In the genomic region with DNA sequence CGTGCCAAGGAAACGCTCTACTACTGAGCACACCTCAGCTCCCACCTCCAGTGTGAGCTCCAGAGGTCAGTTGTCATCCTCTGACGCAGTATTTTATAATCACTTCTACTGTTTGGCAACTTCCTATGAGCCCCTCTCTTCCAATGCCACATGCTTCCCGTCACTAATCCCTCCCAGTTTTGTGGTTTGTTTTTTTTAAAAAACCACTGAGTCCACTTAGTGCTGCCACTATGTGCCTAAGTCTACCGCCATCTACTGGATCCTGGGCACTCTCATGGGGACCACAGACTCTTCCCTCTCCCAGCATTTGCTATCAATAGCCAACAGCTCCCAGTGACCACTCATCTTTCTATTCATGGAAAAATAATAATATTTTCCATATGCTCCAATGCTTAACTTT, we compare ENCODE assay signal across 15 mouse cellular contexts. TPM values are rescaled to one million over a fixed set of nuclear protein-coding genes. Genes with fewer than 3 reads are reported as not detected.
DNase-seq lines count a peak whose midpoint lies in the region; ATAC-seq and TF ChIP-seq lines count a peak whose summit lies in the region.
"Had no signal": no experiment of that assay in that cellular context is flagged by ENCODE, and none has a peak within 500 bp of the region (broad histone marks: within the 10 kb centered on the region; RNA-seq: fewer than 3 reads in every experiment).

No protein-coding gene starts in this region.

- H3K4me1 ChIP-seq in megakaryocyte, embryonic 14.5 days: peaks cover 52% of the 10 kb centered on the region
- H3K4me1 ChIP-seq in neural tube, embryonic 15.5 days: no peaks in the 10 kb centered on the region
- H3K4me1 ChIP-seq: liver, embryonic 13.5 days had no signal

- 81% methylated on average over 5 of the region's 5 CpGs for WGBS in neural tube, embryonic 15.5 days

- intact Hi-C loops in left cerebral cortex, adult 2 months (cut with DNase I): loop anchor here (2.0 kb wide), 1 partner anchor 53 kb away; no protein-coding TSS in a partner anchor

- peak; percentile 62 to 68 for DNase-seq in cerebellum, postnatal 10 days
- no peak for DNase-seq in cerebellum, postnatal 4 days (ENCODE audit: low spot score in 2 of 2)
- DNase-seq in left cerebral cortex, adult 2 months (ENCODE audit: extremely low spot score in 1 of 2, low spot score in 2 of 2): no peak
- no peak for DNase-seq in left cerebral cortex, adult 11 months (ENCODE audit: low spot score)
- DNase-seq in R1 (ENCODE audit: low read depth, low spot score): peak; percentile 36
- no peak for DNase-seq in layer of hippocampus, postnatal 36 days
- DNase-seq: kidney, adult 11 months; liver, embryonic 13.5 days; thymus, postnatal 25 days had no signal

- no peak overlapping the region for H3K4me2 ChIP-seq in neural tube, embryonic 15.5 days
- H3K4me2 ChIP-seq: liver, embryonic 13.5 days had no signal

- no peaks in the 10 kb centered on the region for H3K9me3 ChIP-seq in megakaryocyte, embryonic 14.5 days
- H3K9me3 ChIP-seq in neural tube, embryonic 15.5 days (replicated peaks): no peaks in the 10 kb centered on the region
- H3K9me3 ChIP-seq: liver, embryonic 13.5 days had no signal

- no peak for ATAC-seq in neural tube, embryonic 15.5 days (ENCODE audit: low FRiP score)
- ATAC-seq: activated CD4-positive, CD25-positive, alpha-beta regulatory T cell, adult 4 months; midbrain, embryonic 16.5 days had no signal

- no peak overlapping the region for H3K9ac ChIP-seq in neural tube, embryonic 15.5 days (replicated peaks)
- H3K9ac ChIP-seq: liver, embryonic 13.5 days had no signal

- H3K36me3 ChIP-seq in megakaryocyte, embryonic 14.5 days (replicated peaks; ENCODE audit: low read length): peaks cover 10% of the 10 kb centered on the region
- peaks cover 3% of the 10 kb centered on the region; the same call in 1 of the 2 replicates for H3K36me3 ChIP-seq in neural tube, embryonic 15.5 days
- H3K36me3 ChIP-seq: liver, embryonic 13.5 days had no signal

- no peaks in the 10 kb centered on the region for H3K27me3 ChIP-seq in megakaryocyte, embryonic 14.5 days (replicated peaks)
- no peaks in the 10 kb centered on the region for H3K27me3 ChIP-seq in neural tube, embryonic 15.5 days (replicated peaks)
- H3K27me3 ChIP-seq: liver, embryonic 13.5 days had no signal

- no peak overlapping the region for H3K27ac ChIP-seq in left cerebral cortex, adult 2 months
- H3K27ac ChIP-seq in neural tube, embryonic 15.5 days (replicated peaks): no peak overlapping the region
- H3K27ac ChIP-seq: liver, embryonic 13.5 days had no signal

- no peak overlapping the region for H3K4me3 ChIP-seq in left cerebral cortex, adult 2 months
- peak overlapping the region; percentile 83 for H3K4me3 ChIP-seq in megakaryocyte, embryonic 14.5 days (replicated peaks)
- no peak overlapping the region for H3K4me3 ChIP-seq in neural tube, embryonic 15.5 days (replicated peaks)
- H3K4me3 ChIP-seq: liver, embryonic 13.5 days had no signal

- peak; percentile 27 for TF ChIP-seq CTCF in left cerebral cortex, adult 2 months (IDR thresholded peaks at IDR 0.05)

RNA-seq across cellular contexts. Expression of a gene that starts 12.2 kb away (rescaled TPM):
- total RNA-seq in left cerebral cortex, adult 2 months (2021): 1 to 10 TPM; 6.5 TPM
- 1.2 and 3.2 TPM in 2 replicates for polyA plus RNA-seq in megakaryocyte, embryonic 14.5 days (2012; ENCODE audit: insufficient read depth, low replicate concordance)
- polyA plus RNA-seq in neural tube, embryonic 15.5 days (2015; fragmentation: Nextera tagmentation; extraction: Ambion mirVana): 11.2 and 11.7 TPM in 2 replicates
- 1 to 10 TPM; 6.0 to 6.2 TPM for total RNA-seq in layer of hippocampus, postnatal 36 days (2021)

RNA-seq across cellular contexts. Expression of a gene that starts 20.1 kb away (rescaled TPM):
- not detected for total RNA-seq in left cerebral cortex, adult 2 months (2021)
- polyA plus RNA-seq in megakaryocyte, embryonic 14.5 days (2012; ENCODE audit: insufficient read depth, low replicate concordance): not detected in 2 replicates
- not detected in 2 replicates for polyA plus RNA-seq in neural tube, embryonic 15.5 days (2015; fragmentation: Nextera tagmentation; extraction: Ambion mirVana)
- total RNA-seq in layer of hippocampus, postnatal 36 days (2021): not detected
- total RNA-seq: layer of hippocampus, postnatal 25 days had no signal
- polyA plus RNA-seq: activated CD4-positive, CD25-positive, alpha-beta regulatory T cell, adult 4 months; heart, embryonic 16.5 days; liver, embryonic 13.5 days; midbrain, embryonic 16.5 days had no signal

RNA-seq across cellular contexts. Expression of a gene that starts 35.5 kb away (rescaled TPM):
- 10 to 100 TPM; 34.6 to 36.6 TPM for total RNA-seq in left cerebral cortex, adult 2 months (2021)
- 52.4 and 71.7 TPM in 2 replicates for polyA plus RNA-seq in megakaryocyte, embryonic 14.5 days (2012; ENCODE audit: insufficient read depth, low replicate concordance)
- 25.7 and 28.2 TPM in 2 replicates for polyA plus RNA-seq in neural tube, embryonic 15.5 days (2015; fragmentation: Nextera tagmentation; extraction: Ambion mirVana)
- total RNA-seq in layer of hippocampus, postnatal 36 days (2021): 10 to 100 TPM; 44.4 to 47.7 TPM

Comparison
In these comparisons a context has a peak if more than half of its experiments do, and no peak if none do; other contexts are left out.
1. DNase-seq: peak in cerebellum, postnatal 10 days (2 of 2) and R1 (single experiment); none in cerebellum, postnatal 4 days (0 of 2), left cerebral cortex, adult 2 months (0 of 2), left cerebral cortex, adult 11 months (single experiment) and layer of hippocampus, postnatal 36 days (0 of 2).